Mouse (Mus musculus): ENCODE results near the gene Gm6904. TPM values are rescaled to one million over a fixed set of nuclear protein-coding genes. Genes with fewer than 3 reads are reported as not detected.

Gm6904 gene
- polyA plus RNA-seq, 1 experiment from 2014 or later = not detected

DNA sequence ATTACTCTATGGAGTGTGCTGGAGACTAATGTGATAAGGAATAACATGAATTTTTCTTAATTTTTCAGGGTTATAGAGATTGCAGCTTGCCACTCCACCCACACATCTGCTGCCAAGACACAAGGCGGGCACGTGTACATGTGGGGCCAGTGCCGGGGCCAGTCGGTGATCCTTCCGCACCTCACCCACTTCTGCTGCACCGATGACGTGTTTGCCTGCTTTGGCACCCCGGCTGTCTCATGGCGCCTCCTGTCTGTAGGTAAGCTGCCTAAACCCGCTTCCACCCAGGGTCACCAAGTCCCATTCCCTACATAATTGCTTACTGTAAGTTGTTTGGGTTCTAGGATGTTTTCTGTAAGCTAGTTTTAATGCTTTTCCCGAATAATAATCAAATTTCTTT is 33.8 kb downstream of the Gm6904 start:
- no peak for ATAC-seq
- no peak overlapping the region for H3K9ac ChIP-seq (ENCODE audit: low read depth, low read length)
- H3K4me2 ChIP-seq (ENCODE audit: low read depth, low read length) = no peak overlapping the region
- H3K27me3 ChIP-seq (replicated peaks; ENCODE audit: control insufficient read depth, insufficient read depth, low read length) = no peaks in the 10 kb centered on the region
- H3K4me1 ChIP-seq (ENCODE audit: control insufficient read depth, insufficient read depth, low read length) = no peaks in the 10 kb centered on the region
- WGBS = 93% methylated on average over 11 of the region's 11 CpGs
- no peaks in the 10 kb centered on the region for H3K9me3 ChIP-seq (ENCODE audit: control insufficient read depth, low read length)
- H3K27ac ChIP-seq (ENCODE audit: low read length) = no peak overlapping the region
- peaks cover 13% of the 10 kb centered on the region for H3K36me3 ChIP-seq (ENCODE audit: control insufficient read depth, insufficient read depth, low read length)
- no peak overlapping the region for H3K4me3 ChIP-seq (ENCODE audit: low read length)

DNA sequence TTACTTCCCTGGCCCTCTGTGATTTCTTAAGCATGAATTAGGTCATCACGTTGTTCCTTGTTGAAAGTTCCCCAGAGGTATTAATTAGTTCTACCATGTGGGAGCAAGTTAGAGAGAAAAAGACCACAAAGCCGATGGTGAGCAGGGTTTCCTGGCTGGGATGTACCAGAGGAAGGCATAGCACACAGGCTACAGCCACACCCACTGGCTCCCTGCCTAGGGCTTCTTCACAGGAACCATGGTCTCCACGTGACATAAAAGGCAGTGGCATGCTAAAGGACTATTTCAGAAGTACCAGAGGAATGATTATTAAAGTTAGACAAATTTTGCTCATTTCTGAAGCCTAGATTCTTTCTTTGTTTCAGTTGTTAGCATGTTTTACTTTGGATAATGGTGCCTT is 40.8 kb downstream of the Gm6904 start:
- Histone ChIP-seq H3K27ac (ENCODE audit: low read length) (no peak overlapping the region), H3K4me3 (ENCODE audit: low read length) (no peak overlapping the region), H3K9ac (ENCODE audit: low read depth, low read length) (no peak overlapping the region), H3K36me3 (ENCODE audit: control insufficient read depth, insufficient read depth, low read length) (peaks cover 14% of the 10 kb centered on the region), H3K9me3 (ENCODE audit: control insufficient read depth, low read length) (no peaks in the 10 kb centered on the region), H3K27me3 (replicated peaks; ENCODE audit: control insufficient read depth, insufficient read depth, low read length) (no peaks in the 10 kb centered on the region), H3K4me2 (ENCODE audit: low read depth, low read length) (no peak overlapping the region), H3K4me1 (ENCODE audit: control insufficient read depth, insufficient read depth, low read length) (no peaks in the 10 kb centered on the region)
- 83% methylated on average over 3 of the region's 3 CpGs for WGBS
- no peak for ATAC-seq

DNA sequence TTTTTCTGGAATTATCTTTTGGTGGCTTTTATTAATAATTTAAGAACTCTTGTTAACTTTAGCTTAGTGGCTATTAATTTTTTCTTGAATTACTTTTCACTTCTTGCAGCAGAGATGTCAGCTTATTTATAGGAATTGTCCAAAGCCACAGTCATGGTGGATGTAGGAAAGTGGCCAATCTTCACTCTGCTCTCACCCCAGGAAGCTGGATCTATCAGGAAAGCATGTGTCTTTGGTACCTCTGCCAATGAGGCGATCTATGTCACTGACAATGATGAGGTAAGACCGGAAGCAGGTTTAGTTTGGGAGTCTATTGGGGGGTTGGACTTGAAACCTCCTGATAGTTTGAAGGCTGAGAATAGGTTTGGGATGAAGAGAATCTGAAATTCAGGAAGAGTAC is 50.2 kb downstream of the Gm6904 start:
- no peak for ATAC-seq
- Histone ChIP-seq H3K4me3 (ENCODE audit: low read length) (no peak overlapping the region), H3K27ac (ENCODE audit: low read length) (no peak overlapping the region), H3K27me3 (replicated peaks; ENCODE audit: control insufficient read depth, insufficient read depth, low read length) (no peaks in the 10 kb centered on the region), H3K4me1 (ENCODE audit: control insufficient read depth, insufficient read depth, low read length) (peaks cover 11% of the 10 kb centered on the region), H3K9ac (ENCODE audit: low read depth, low read length) (no peak overlapping the region), H3K9me3 (ENCODE audit: control insufficient read depth, low read length) (no peaks in the 10 kb centered on the region), H3K4me2 (ENCODE audit: low read depth, low read length) (no peak overlapping the region), H3K36me3 (ENCODE audit: control insufficient read depth, insufficient read depth, low read length) (peaks cover 4% of the 10 kb centered on the region; the same call in 1 of the 2 replicates)
- 99% methylated on average over 2 of the region's 2 CpGs for WGBS

DNA sequence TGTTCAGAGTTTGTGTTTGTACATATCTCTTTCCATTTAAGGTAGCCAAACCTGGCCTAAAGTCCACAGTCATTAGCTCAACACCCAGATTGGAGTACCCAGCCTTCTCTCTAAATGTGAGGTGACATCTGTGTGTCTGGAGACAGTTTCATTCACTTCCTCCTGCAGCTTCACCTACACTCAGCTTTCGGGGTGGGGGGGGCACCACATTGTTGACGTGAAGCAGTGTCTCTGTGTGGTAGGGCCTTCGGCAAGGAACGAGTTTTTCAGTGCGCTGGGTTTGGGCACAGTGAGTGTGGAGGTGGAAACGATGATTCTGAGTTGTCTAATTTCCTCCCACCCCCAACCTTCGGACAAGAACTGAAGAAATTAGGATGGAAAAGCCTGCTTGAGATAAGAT is 51.0 kb downstream of the Gm6904 start:
- H3K4me3 ChIP-seq (ENCODE audit: low read length) = no peak overlapping the region
- no peaks in the 10 kb centered on the region for H3K27me3 ChIP-seq (replicated peaks; ENCODE audit: control insufficient read depth, insufficient read depth, low read length)
- H3K9me3 ChIP-seq (ENCODE audit: control insufficient read depth, low read length) = no peaks in the 10 kb centered on the region
- H3K27ac ChIP-seq (ENCODE audit: low read length) = no peak overlapping the region
- H3K9ac ChIP-seq (ENCODE audit: low read depth, low read length) = no peak overlapping the region
- WGBS = 87% methylated on average over 7 of the region's 7 CpGs
- no peak overlapping the region for H3K4me2 ChIP-seq (ENCODE audit: low read depth, low read length)
- no peak for ATAC-seq
- peaks cover 14% of the 10 kb centered on the region for H3K4me1 ChIP-seq (ENCODE audit: control insufficient read depth, insufficient read depth, low read length)
- H3K36me3 ChIP-seq (ENCODE audit: control insufficient read depth, insufficient read depth, low read length) = peaks cover 4% of the 10 kb centered on the region; the same call in 1 of the 2 replicates

DNA sequence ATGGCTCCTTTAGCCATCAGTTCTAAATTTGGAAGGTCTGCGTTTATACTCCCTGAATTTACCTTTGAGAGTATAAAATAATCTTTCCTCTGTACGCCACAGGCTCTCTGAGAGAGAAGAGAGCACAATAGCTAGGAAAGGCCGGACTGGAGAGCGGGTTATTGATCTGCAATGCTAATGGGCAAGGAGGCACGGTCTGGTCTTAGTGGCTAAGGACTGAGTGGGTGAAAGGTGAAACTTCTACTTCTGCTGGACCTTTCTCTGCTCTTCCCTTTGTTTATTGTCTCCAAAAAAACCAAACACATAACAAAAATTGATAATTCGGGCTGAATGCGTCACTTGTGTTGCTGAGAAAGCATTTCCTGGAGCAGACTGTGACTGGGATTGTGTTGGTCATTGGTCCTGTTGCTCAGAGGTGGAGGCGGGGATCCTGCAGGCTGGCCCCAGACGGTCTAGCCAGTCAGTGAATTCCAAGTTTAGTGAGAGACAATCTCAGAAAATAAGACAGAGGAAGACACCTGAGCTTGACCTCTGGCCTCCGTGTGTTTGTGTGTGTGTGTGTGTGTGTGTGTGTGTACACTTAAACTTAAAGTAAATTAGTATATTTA is 53.9 kb downstream of the Gm6904 start:
- no peak for ATAC-seq
- WGBS = 61% methylated on average over 10 of the region's 10 CpGs

DNA sequence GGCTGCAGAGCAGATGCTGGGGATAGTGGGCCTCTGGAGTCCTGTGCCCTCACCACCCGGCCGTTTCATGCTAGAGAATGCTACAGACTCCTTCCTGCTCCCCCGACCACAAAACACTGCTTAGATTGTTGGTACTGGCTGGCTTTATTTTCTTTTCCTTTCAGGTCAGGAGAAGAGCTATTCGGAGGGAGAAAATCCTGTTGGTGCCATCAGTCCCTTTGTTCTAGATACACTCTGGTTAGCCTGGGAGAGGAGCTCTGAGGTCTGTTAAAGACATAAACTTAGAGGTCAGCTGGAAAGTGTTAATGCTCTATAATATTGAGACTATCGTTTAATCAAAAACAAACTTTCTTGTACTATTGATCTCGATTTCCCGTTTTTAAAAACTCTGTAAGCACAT is 54.6 kb downstream of the Gm6904 start:
- H3K27ac ChIP-seq (ENCODE audit: low read length) = no peak overlapping the region
- H3K9ac ChIP-seq (ENCODE audit: low read depth, low read length) = no peak overlapping the region; the same call in 1 of the 2 replicates
- no peak overlapping the region for H3K4me2 ChIP-seq (ENCODE audit: low read depth, low read length)
- ATAC-seq = no peak
- 37% methylated on average over 7 of the region's 7 CpGs for WGBS
- H3K4me1 ChIP-seq (ENCODE audit: control insufficient read depth, insufficient read depth, low read length) = peaks cover 17% of the 10 kb centered on the region
- H3K4me3 ChIP-seq (ENCODE audit: low read length) = no peak overlapping the region
- no peaks in the 10 kb centered on the region for H3K27me3 ChIP-seq (replicated peaks; ENCODE audit: control insufficient read depth, insufficient read depth, low read length)
- no peaks in the 10 kb centered on the region for H3K9me3 ChIP-seq (ENCODE audit: control insufficient read depth, low read length)
- H3K36me3 ChIP-seq (ENCODE audit: control insufficient read depth, insufficient read depth, low read length) = no peaks in the 10 kb centered on the region

More for the DNA sequence above, 53.9 kb downstream of the Gm6904 start:
- Histone ChIP-seq H3K36me3 (ENCODE audit: control insufficient read depth, insufficient read depth, low read length) (no peaks in the 10 kb centered on the region), H3K27me3 (replicated peaks; ENCODE audit: control insufficient read depth, insufficient read depth, low read length) (no peaks in the 10 kb centered on the region), H3K4me1 (ENCODE audit: control insufficient read depth, insufficient read depth, low read length) (peaks cover 14% of the 10 kb centered on the region), H3K27ac (ENCODE audit: low read length) (no peak overlapping the region), H3K9ac (ENCODE audit: low read depth, low read length) (no peak overlapping the region), H3K9me3 (ENCODE audit: control insufficient read depth, low read length) (no peaks in the 10 kb centered on the region), H3K4me3 (ENCODE audit: low read length) (no peak overlapping the region), H3K4me2 (ENCODE audit: low read depth, low read length) (no peak overlapping the region)

DNA sequence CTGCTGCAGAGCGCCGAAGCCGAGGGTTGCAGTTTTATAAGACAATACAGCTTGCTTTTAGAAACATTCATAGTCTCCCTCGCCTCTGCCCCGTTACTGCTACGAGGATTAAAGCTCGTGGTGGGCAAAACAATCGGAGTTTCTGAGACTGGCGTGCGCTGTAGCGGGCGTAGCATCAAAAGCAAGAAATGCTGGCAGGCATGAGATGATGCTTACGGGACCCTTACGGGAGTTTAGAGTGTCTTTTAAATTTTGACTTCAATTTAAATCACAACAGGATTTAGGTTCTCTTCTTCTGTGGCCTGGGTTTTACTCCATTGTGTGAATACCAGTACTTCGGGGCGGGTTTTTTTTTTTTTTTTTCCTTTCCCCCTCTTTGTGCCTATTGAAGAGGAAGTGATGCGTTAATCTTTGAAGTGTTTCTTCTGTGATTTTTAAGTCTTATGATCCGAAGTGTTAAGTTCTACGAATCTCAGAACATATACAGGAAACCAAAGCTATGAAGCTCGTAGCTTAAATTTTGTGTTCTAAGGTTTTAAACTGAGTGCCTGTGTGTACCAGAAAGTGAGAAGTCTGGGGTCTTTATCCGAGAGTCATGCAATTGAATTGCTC is 58.3 kb downstream of the Gm6904 start:
- no peak for ATAC-seq
- WGBS = under 1% methylated on average over 21 of the region's 21 CpGs

DNA sequence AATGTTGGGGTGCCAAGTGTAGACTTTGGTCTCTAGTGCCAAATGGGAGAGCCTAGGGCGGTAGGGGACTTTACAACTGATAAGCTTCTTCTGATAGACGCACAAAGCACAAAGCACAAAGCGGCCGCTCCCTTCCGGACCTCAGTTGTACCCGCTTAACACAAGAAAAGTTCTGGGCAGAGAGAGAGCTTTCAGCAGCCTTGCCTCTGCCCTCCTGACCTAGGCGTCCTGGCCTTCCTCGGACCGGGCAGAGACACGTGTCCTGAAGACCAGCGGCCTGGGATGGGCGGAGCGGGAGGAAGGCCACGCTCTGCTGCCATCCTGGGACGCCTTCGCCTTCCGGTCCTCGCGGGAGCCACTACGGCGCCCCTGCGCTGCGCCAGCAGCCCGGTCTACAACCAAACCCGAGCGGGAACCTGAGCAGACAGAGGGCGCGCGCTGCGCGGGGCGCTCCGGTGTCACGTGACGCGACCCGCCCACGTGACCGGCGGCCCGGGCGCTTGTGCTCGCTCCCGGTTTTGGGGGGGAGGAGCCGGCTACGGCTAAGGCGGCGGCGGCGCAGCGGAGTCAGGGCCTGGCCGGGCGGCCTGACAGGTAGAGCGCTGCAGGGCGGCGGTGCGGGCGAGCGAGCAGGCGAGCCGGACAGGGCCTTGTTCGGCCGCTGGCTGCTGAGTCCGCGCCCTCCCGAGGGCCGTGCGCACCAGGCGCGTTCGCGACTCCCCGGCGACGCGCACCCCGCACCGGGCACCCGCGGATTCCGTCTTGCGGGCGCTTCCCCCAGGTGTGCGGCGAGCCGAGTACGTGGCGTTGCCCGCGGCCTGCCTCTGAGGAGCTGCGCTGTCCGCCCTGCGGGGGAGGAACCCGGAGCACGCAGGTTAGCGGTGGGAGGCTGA is 59.1 kb downstream of the Gm6904 start, which contains the start of gene Rcbtb1:
TSS of gene Rcbtb1 (plus strand) at position 499 of the 893 bp plus-strand sequence.
- no peaks in the 10 kb centered on the region for H3K27me3 ChIP-seq (replicated peaks; ENCODE audit: control insufficient read depth, insufficient read depth, low read length)
- H3K36me3 ChIP-seq (ENCODE audit: control insufficient read depth, insufficient read depth, low read length) = no peaks in the 10 kb centered on the region
- H3K9me3 ChIP-seq (ENCODE audit: control insufficient read depth, low read length) = no peaks in the 10 kb centered on the region
- H3K4me1 ChIP-seq (ENCODE audit: control insufficient read depth, insufficient read depth, low read length) = peaks cover 14% of the 10 kb centered on the region
- H3K4me2 ChIP-seq (ENCODE audit: low read depth, low read length) = peak within 1 kb of the TSS; percentile 90
- H3K9ac ChIP-seq (ENCODE audit: low read depth, low read length) = peak within 1 kb of the TSS; percentile 95
- peak within 1 kb of the TSS; percentile 98 for H3K27ac ChIP-seq (ENCODE audit: low read length)
- WGBS = under 1% methylated on average over 95 of the region's 96 CpGs
- peak within 1 kb of the TSS; percentile 90 for H3K4me3 ChIP-seq (ENCODE audit: low read length)
- peak; percentile 96 for ATAC-seq

More for the DNA sequence above, 58.3 kb downstream of the Gm6904 start:
- peak overlapping the region; percentile 90 for H3K4me3 ChIP-seq (ENCODE audit: low read length)
- peak overlapping the region; percentile 98 for H3K27ac ChIP-seq (ENCODE audit: low read length)
- H3K4me1 ChIP-seq (ENCODE audit: control insufficient read depth, insufficient read depth, low read length) = peaks cover 17% of the 10 kb centered on the region
- H3K36me3 ChIP-seq (ENCODE audit: control insufficient read depth, insufficient read depth, low read length) = no peaks in the 10 kb centered on the region
- H3K4me2 ChIP-seq (ENCODE audit: low read depth, low read length) = peak overlapping the region; percentile 90
- no peaks in the 10 kb centered on the region for H3K27me3 ChIP-seq (replicated peaks; ENCODE audit: control insufficient read depth, insufficient read depth, low read length)
- no peaks in the 10 kb centered on the region for H3K9me3 ChIP-seq (ENCODE audit: control insufficient read depth, low read length)
- H3K9ac ChIP-seq (ENCODE audit: low read depth, low read length) = peak overlapping the region; percentile 95
